Mouse (Mus musculus): ENCODE measurements around the gene Gm12790.
"Not testable (repeated sequence)": the region's sequence is repeated elsewhere in the genome, so short reads cannot be mapped to it uniquely, and the experiment has no call there.

Gene Gm12790

GRCm38 (mm10) chr4:101980949-101981348, at the start of gene Gm12790:
Gm12790 (minus strand) TSS chr4:101981049.
- not testable (repeated sequence) for DNase-seq (ENCODE audit: low read depth, low spot score)

GRCm38 (mm10) chr4:102026619-102027018, 45.8 kb upstream of the Gm12790 start:
- no peak for DNase-seq (ENCODE audit: low read depth, low spot score)

- DNase-seq (ENCODE audit: low read depth, low spot score): peak; percentile 38
Measured at GRCm38 (mm10) chr4:101998267-101998922, 17.5 kb upstream of the Gm12790 start.

GRCm38 (mm10) chr4:101997426-101997825, 16.6 kb upstream of the Gm12790 start:
- DNase-seq (ENCODE audit: low read depth, low spot score): no peak

- not testable (repeated sequence) for DNase-seq (ENCODE audit: low read depth, low spot score)
Measured at GRCm38 (mm10) chr4:101986326-101986725, 5.5 kb upstream of the Gm12790 start, which contains the start of gene Gm12789. Gm12789 (plus strand) TSS chr4:101986626.

- DNase-seq (ENCODE audit: low read depth, low spot score): no peak
Measured at GRCm38 (mm10) chr4:101985678-101986077, 4.8 kb upstream of the Gm12790 start.

- not testable (repeated sequence) for DNase-seq (ENCODE audit: low read depth, low spot score)
Measured at GRCm38 (mm10) chr4:101940107-101940506, 40.7 kb downstream of the Gm12790 start, which contains the start of gene Gm12794. Gm12794 (plus strand) TSS chr4:101940407.

Data from skeletal muscle tissue, adult 2 months (tissue).